ENCODE assay signal across 8 mouse cellular contexts in genomic region chr6:3967676-3968626, GRCm38 (mm10). TPM values are rescaled to one million over a fixed set of nuclear protein-coding genes. Genes with fewer than 3 reads are reported as not detected.
DNase-seq lines count a peak whose midpoint lies in the region; ATAC-seq and TF ChIP-seq lines count a peak whose summit lies in the region.

No protein-coding gene starts in this region.

- no peak overlapping the region for H3K27ac ChIP-seq in embryonic facial prominence, embryonic 12.5 days
- H3K27ac ChIP-seq in heart, embryonic 10.5 days: peak overlapping the region; percentile 74
- H3K27ac ChIP-seq in kidney, adult 2 months (ENCODE audit: insufficient read depth, low read depth, low read length): no peak overlapping the region
- no peak overlapping the region for H3K27ac ChIP-seq in neural tube, embryonic 14.5 days (ENCODE audit: low read depth, low read length)

- peak; percentile 2 to 13 for DNase-seq in layer of hippocampus, postnatal 36 days
- no peak for DNase-seq in layer of hippocampus, postnatal 14 days (ENCODE audit: low spot score in 2 of 2)
- peak; percentile 76 for DNase-seq in heart, embryonic 10.5 days (ENCODE audit: low spot score)
- DNase-seq in kidney, adult 2 months: peak; percentile 36
- peak; percentile 22 for DNase-seq in lung, adult 2 months
- DNase-seq in frontal cortex, postnatal 25 days (ENCODE audit: low spot score in 2 of 2): no peak

- H3K4me2 ChIP-seq in embryonic facial prominence, embryonic 12.5 days (replicated peaks): peak overlapping the region; percentile 41
- H3K4me2 ChIP-seq in neural tube, embryonic 14.5 days (ENCODE audit: low read depth, low read length): peak overlapping the region; percentile 14; the same call in 1 of the 2 replicates

- H3K4me1 ChIP-seq in embryonic facial prominence, embryonic 12.5 days: no peaks in the 10 kb centered on the region
- H3K4me1 ChIP-seq in heart, embryonic 10.5 days: no peaks in the 10 kb centered on the region
- no peaks in the 10 kb centered on the region for H3K4me1 ChIP-seq in kidney, adult 2 months (ENCODE audit: control insufficient read depth, insufficient read depth, low read length)
- no peaks in the 10 kb centered on the region for H3K4me1 ChIP-seq in lung, adult 2 months (ENCODE audit: control insufficient read depth, insufficient read depth, low read length)
- no peaks in the 10 kb centered on the region for H3K4me1 ChIP-seq in neural tube, embryonic 14.5 days (ENCODE audit: control insufficient read depth, insufficient read depth, low read length)

- peaks cover 9% of the 10 kb centered on the region for H3K27me3 ChIP-seq in embryonic facial prominence, embryonic 12.5 days
- H3K27me3 ChIP-seq in heart, embryonic 10.5 days (ENCODE audit: insufficient read depth, poor library complexity, severe bottlenecking): no peaks in the 10 kb centered on the region; the same call in 1 of the 2 replicates
- H3K27me3 ChIP-seq in kidney, adult 2 months (replicated peaks; ENCODE audit: control insufficient read depth, insufficient read depth, low read length): no peaks in the 10 kb centered on the region
- no peaks in the 10 kb centered on the region for H3K27me3 ChIP-seq in neural tube, embryonic 14.5 days (ENCODE audit: control insufficient read depth, insufficient read depth, low read length)

- ATAC-seq in embryonic facial prominence, embryonic 12.5 days (ENCODE audit: insufficient number of reproducible peaks, insufficient read depth, low FRiP score, low TSS enrichment): no peak
- no peak for ATAC-seq in neural tube, embryonic 14.5 days (ENCODE audit: low read depth)

- H3K9ac ChIP-seq in embryonic facial prominence, embryonic 12.5 days: no peak overlapping the region
- no peak overlapping the region for H3K9ac ChIP-seq in neural tube, embryonic 14.5 days (replicated peaks; ENCODE audit: low read depth, low read length)

- TF ChIP-seq POLR2A in kidney, adult 2 months (IDR thresholded peaks at IDR 0.05; ENCODE audit: low read depth, low read length): no peak
- no peak for TF ChIP-seq POLR2A in lung, adult 2 months (IDR thresholded peaks at IDR 0.05; ENCODE audit: borderline replicate concordance, extremely low read depth, low read depth, low read length)

- 25% methylated on average over 31 of the region's 31 CpGs for WGBS in embryonic facial prominence, embryonic 12.5 days
- WGBS in heart, embryonic 10.5 days: 12% methylated on average over 31 of the region's 31 CpGs
- 30% methylated on average over 31 of the region's 31 CpGs for WGBS in kidney, adult 2 months
- WGBS in lung, adult 2 months: 19% methylated on average over 31 of the region's 31 CpGs
- WGBS in neural tube, embryonic 14.5 days: 30% methylated on average over 31 of the region's 31 CpGs

- H3K36me3 ChIP-seq in embryonic facial prominence, embryonic 12.5 days: no peaks in the 10 kb centered on the region
- no peaks in the 10 kb centered on the region for H3K36me3 ChIP-seq in heart, embryonic 10.5 days
- H3K36me3 ChIP-seq in kidney, adult 2 months (ENCODE audit: control insufficient read depth, insufficient read depth, low read length): no peaks in the 10 kb centered on the region
- H3K36me3 ChIP-seq in neural tube, embryonic 14.5 days (ENCODE audit: control insufficient read depth, insufficient read depth, low read length): no peaks in the 10 kb centered on the region

- no peaks in the 10 kb centered on the region for H3K9me3 ChIP-seq in embryonic facial prominence, embryonic 12.5 days
- H3K9me3 ChIP-seq in heart, embryonic 10.5 days: no peaks in the 10 kb centered on the region
- H3K9me3 ChIP-seq in neural tube, embryonic 14.5 days (ENCODE audit: control insufficient read depth, low read length): no peaks in the 10 kb centered on the region

- TF ChIP-seq CTCF in kidney, adult 2 months (conservative IDR thresholded peaks at IDR 0.05; ENCODE audit: insufficient read depth, insufficient read length, low read depth, low read length): no peak
- TF ChIP-seq CTCF in lung, adult 2 months (IDR thresholded peaks at IDR 0.05; ENCODE audit: insufficient read depth, low read length): no peak

- H3K4me3 ChIP-seq in embryonic facial prominence, embryonic 12.5 days: peak overlapping the region; percentile 9; the same call in 1 of the 2 replicates
- peak overlapping the region; percentile 59 for H3K4me3 ChIP-seq in heart, embryonic 10.5 days
- H3K4me3 ChIP-seq in kidney, adult 2 months (ENCODE audit: insufficient read depth, low read depth, low read length): peak overlapping the region; percentile 31
- H3K4me3 ChIP-seq in lung, adult 2 months (replicated peaks; ENCODE audit: extremely low read depth, low read depth, low read length): peak overlapping the region; percentile 59
- no peak overlapping the region for H3K4me3 ChIP-seq in neural tube, embryonic 14.5 days (ENCODE audit: low read depth, low read length)

RNA-seq across cellular contexts. Expression of gene Tfpi2, which starts 20.8 kb away (rescaled TPM):
- total RNA-seq in layer of hippocampus, postnatal 36 days (2021): not detected
- total RNA-seq in layer of hippocampus, postnatal 14 days (2021): under 1 TPM; 0.21 to 0.24 TPM
- 0.48 and 0.92 TPM in 2 replicates for polyA plus RNA-seq in embryonic facial prominence, embryonic 12.5 days (2016; fragmentation: Nextera tagmentation; extraction: Ambion mirVana)
- polyA plus RNA-seq in heart, embryonic 10.5 days (2016; fragmentation: Nextera tagmentation; extraction: Ambion mirVana): 3.0 and 3.9 TPM in 2 replicates
- 30.0 and 37.3 TPM in 2 replicates for polyA plus RNA-seq in kidney, adult 2 months (2012; rRNA removed)
- 1.2 and 1.7 TPM in 2 replicates for polyA plus RNA-seq in lung, adult 2 months (2012; rRNA removed)
- polyA plus RNA-seq in neural tube, embryonic 14.5 days (2014; fragmentation: Nextera tagmentation; extraction: Ambion mirVana): 0.46 and 0.52 TPM in 2 replicates

RNA-seq across cellular contexts. Expression of gene Gngt1, which starts 25.6 kb away (rescaled TPM):
- not detected for total RNA-seq in layer of hippocampus, postnatal 36 days (2021)
- total RNA-seq in layer of hippocampus, postnatal 14 days (2021): not detected
- not detected in 2 replicates for polyA plus RNA-seq in embryonic facial prominence, embryonic 12.5 days (2016; fragmentation: Nextera tagmentation; extraction: Ambion mirVana)
- polyA plus RNA-seq in heart, embryonic 10.5 days (2016; fragmentation: Nextera tagmentation; extraction: Ambion mirVana): not detected in 2 replicates
- not detected in 2 replicates for polyA plus RNA-seq in kidney, adult 2 months (2012; rRNA removed)
- polyA plus RNA-seq in lung, adult 2 months (2012; rRNA removed): not detected in 2 replicates
- polyA plus RNA-seq in neural tube, embryonic 14.5 days (2014; fragmentation: Nextera tagmentation; extraction: Ambion mirVana): not detected in 2 replicates

RNA-seq across cellular contexts. Expression of gene Gng11, which starts 35.8 kb away (rescaled TPM):
- 10 to 100 TPM in 1 of 2 experiments, 1 to 10 TPM in 1; 9.7 to 10.2 TPM for total RNA-seq in layer of hippocampus, postnatal 36 days (2021)
- total RNA-seq in layer of hippocampus, postnatal 14 days (2021): 10 to 100 TPM in 1 of 2 experiments, 1 to 10 TPM in 1; 9.9 to 10.8 TPM
- 63.7 and 67.5 TPM in 2 replicates for polyA plus RNA-seq in embryonic facial prominence, embryonic 12.5 days (2016; fragmentation: Nextera tagmentation; extraction: Ambion mirVana)
- 49.5 and 57.8 TPM in 2 replicates for polyA plus RNA-seq in heart, embryonic 10.5 days (2016; fragmentation: Nextera tagmentation; extraction: Ambion mirVana)
- 7.2 and 10.5 TPM in 2 replicates for polyA plus RNA-seq in kidney, adult 2 months (2012; rRNA removed)
- polyA plus RNA-seq in lung, adult 2 months (2012; rRNA removed): 33.3 and 37.2 TPM in 2 replicates
- 15.9 and 34.6 TPM in 2 replicates for polyA plus RNA-seq in neural tube, embryonic 14.5 days (2014; fragmentation: Nextera tagmentation; extraction: Ambion mirVana)

Comparison
In these comparisons a context has a peak if more than half of its experiments do, and no peak if none do; other contexts are left out.
1. DNase-seq: peak in layer of hippocampus, postnatal 36 days (2 of 2), heart, embryonic 10.5 days (single experiment), kidney, adult 2 months (single experiment) and lung, adult 2 months (single experiment); none in layer of hippocampus, postnatal 14 days (0 of 2) and frontal cortex, postnatal 25 days (0 of 2).